Mouse (Mus musculus): Measurements from ENCODE around the gene Zkscan4. TPM values are rescaled to one million over a fixed set of nuclear protein-coding genes. Genes with fewer than 3 reads are reported as not detected.
"Not testable (repeated sequence)": the region's sequence is repeated elsewhere in the genome, so short reads cannot be mapped to it uniquely, and the experiment has no call there.

Zkscan4 gene
- polyA plus RNA-seq, 1 experiment from 2014 or later: 10.5 TPM

DNA sequence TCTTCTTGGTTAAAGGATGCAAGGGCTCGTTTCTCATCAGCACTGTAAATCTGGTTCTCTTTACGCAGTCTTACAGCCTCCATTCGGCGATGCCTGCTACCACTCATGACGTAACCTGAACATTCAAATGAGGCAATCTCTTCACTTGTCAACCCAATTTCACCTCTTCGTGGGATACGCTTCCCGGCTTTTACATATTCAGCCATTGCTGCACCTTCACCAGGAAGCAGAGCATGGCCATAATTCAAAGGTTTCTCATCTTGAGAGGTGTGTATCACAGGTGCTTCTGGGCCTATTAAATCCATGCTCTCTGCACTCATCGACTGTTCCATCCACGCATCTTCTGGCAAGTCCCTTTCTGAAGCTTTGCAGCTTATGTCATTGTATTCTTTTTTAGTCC, 11.4 kb upstream of the Zkscan4 start:
- WGBS: 86% methylated on average over 10 of the region's 10 CpGs
- Histone ChIP-seq H3K9ac (no peak overlapping the region), H3K9me3 (no peaks in the 10 kb centered on the region), H3K4me2 (peak overlapping the region; percentile 76), H3K4me1 (replicated peaks) (peaks cover 3% of the 10 kb centered on the region; the same call in 1 of the 2 replicates), H3K27ac (replicated peaks) (no peak overlapping the region), H3K27me3 (peaks cover 3% of the 10 kb centered on the region; the same call in 1 of the 2 replicates), H3K36me3 (no peaks in the 10 kb centered on the region), H3K4me3 (no peak overlapping the region)
- ATAC-seq (ENCODE audit: low FRiP score, low read depth): no peak

DNA sequence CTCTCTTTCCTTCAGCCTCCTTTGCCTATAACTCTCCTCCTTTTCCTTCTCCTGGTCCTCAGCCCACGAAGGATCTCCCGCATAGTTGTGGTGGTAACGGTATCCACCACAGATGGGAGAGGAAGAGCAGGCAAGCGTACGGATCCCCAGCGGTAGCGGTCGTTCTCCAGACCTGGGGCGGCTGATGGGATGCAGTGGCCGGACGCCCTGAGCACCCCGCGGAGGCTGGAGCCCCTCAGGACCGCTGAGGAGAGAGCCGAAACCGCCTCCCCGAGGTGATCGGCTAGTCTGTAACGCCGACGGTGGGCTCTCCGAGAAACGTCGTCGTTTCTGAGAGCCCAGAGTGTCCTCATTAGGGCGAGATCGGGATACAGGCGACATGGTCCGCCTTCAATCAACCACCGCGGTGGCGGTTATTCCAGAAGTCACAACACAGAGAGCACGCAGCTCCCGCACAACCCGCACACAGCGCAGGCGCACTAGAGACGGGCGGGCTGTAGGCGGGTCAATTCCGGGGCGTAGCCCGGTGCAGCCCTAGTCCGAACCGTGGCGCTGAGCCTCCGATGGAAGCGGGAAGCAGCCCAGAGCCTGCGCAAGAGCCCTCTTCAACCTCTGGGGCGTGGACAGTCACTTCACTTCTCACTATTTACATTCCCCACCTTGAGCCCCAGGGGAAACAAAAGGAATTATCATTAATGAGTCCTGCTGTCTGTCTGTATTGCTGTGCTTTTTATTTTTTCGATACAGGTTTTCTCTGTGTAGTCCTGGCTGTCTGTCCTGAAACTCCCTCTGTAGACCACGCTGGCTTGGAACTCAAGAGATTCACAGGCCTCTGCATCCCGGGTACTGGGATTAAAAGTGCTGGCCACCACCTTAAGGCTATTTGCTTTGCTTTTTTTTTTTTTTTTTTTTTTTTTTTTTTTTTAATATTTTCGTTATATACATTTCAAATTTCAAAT, 10.4 kb upstream of the Zkscan4 start, which contains the start of gene Nkapl:
Nkapl (minus strand) TSS at position 449 of the 959 bp plus-strand sequence.
- ATAC-seq (ENCODE audit: low FRiP score, low read depth): peak; percentile 100
- H3K36me3 ChIP-seq: no peaks in the 10 kb centered on the region
- H3K4me3 ChIP-seq: peak within 1 kb of the TSS; percentile 52
- peaks cover 3% of the 10 kb centered on the region; the same call in 1 of the 2 replicates for H3K4me1 ChIP-seq (replicated peaks)
- WGBS: 1% methylated on average over 54 of the region's 54 CpGs
- peak within 1 kb of the TSS; percentile 67 for H3K9ac ChIP-seq
- peak within 1 kb of the TSS; percentile 72 for H3K27ac ChIP-seq (replicated peaks)
- peaks cover 3% of the 10 kb centered on the region; the same call in 1 of the 2 replicates for H3K27me3 ChIP-seq
- H3K4me2 ChIP-seq: peak within 1 kb of the TSS; percentile 76
- H3K9me3 ChIP-seq: no peaks in the 10 kb centered on the region

DNA sequence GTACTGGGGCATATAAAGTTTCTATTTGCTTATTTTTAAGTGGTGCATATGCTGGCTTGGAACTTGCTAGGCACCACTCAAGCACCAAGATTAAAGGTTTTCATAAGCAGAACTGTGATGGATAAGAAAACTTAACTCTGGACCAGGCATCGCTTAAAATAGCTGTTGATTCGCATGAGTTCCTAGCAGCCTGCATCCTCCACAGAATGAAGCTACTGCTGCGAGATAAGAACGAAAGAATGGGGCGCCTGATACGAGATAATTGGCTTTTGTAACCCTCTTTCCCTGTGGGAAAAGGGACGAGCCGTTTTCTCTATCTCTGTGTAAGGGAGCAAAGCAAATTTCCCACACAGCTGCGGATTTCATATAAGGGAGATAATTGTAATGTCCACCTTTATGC, 9.6 kb upstream of the Zkscan4 start:
- Histone ChIP-seq H3K9ac (no peak overlapping the region), H3K36me3 (no peaks in the 10 kb centered on the region), H3K9me3 (no peaks in the 10 kb centered on the region), H3K4me2 (peak overlapping the region; percentile 76), H3K27me3 (peaks cover 3% of the 10 kb centered on the region; the same call in 1 of the 2 replicates), H3K27ac (replicated peaks) (no peak overlapping the region), H3K4me3 (peak overlapping the region; percentile 52; the same call in 1 of the 2 replicates), H3K4me1 (replicated peaks) (peaks cover 3% of the 10 kb centered on the region; the same call in 1 of the 2 replicates)
- WGBS: 26% methylated on average over 9 of the region's 9 CpGs
- no peak for ATAC-seq (ENCODE audit: low FRiP score, low read depth)

DNA sequence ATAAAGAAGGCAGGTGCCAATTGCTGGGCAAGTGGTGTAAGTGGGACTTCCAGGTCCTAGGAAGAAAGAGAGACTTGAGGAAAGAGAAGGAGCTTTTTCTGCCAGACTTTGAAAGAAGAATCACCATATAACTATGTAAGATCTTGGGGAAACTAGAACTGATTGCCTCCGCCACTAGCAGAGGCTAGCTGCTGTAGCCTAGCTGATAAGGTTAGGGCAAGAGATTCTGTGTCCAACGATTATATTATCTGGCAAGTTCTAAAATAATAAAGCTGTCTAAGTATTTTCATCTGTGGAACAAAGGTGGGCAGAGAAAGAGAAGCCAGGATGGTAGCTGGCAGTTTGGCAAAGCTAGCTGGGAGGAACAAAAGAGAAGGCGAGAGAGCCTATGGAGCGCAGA, 6.3 kb upstream of the Zkscan4 start:
- Histone ChIP-seq H3K4me1 (replicated peaks) (peaks cover 3% of the 10 kb centered on the region; the same call in 1 of the 2 replicates), H3K4me3 (no peak overlapping the region), H3K27me3 (0 out of 2 replicates have a peak, but pooled peaks cover 3% of the 10 kb centered on the region), H3K4me2 (no peak overlapping the region), H3K36me3 (no peaks in the 10 kb centered on the region), H3K9me3 (no peaks in the 10 kb centered on the region), H3K27ac (replicated peaks) (no peak overlapping the region), H3K9ac (no peak overlapping the region)
- WGBS: 32% methylated on average over 4 of the region's 4 CpGs
- no peak for ATAC-seq (ENCODE audit: low FRiP score, low read depth)

DNA sequence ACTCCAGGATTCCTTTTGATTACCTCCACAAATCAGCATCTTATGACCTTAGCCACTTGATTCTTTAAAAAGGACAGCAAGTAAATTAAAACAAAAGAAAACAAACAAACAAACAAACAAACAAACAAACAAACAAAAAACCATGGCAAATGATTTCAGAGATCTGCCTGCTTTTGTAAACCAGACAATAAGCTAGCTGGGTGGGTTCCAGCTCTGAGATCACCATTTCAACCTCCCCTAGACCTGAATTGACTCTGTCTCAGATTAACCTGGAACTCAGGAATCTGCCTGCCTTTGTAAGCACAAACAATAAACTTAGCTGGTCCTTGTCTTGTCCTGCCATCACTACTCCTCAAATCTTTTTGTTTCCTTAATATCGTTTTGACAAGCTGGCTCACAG, 8.2 kb downstream of the Zkscan4 start:
- no peak for ATAC-seq (ENCODE audit: low FRiP score, low read depth)
- WGBS: 94% methylated on average over 1 of the region's 1 CpGs
- H3K4me3 ChIP-seq: no peak overlapping the region
- H3K4me1 ChIP-seq (replicated peaks): no peaks in the 10 kb centered on the region
- H3K27me3 ChIP-seq: no peaks in the 10 kb centered on the region
- H3K9me3 ChIP-seq: 0 out of 2 replicates have a peak, but pooled peaks cover 5% of the 10 kb centered on the region
- no peak overlapping the region for H3K4me2 ChIP-seq
- H3K27ac ChIP-seq (replicated peaks): no peak overlapping the region
- H3K9ac ChIP-seq: no peak overlapping the region
- H3K36me3 ChIP-seq: peaks cover 42% of the 10 kb centered on the region

DNA sequence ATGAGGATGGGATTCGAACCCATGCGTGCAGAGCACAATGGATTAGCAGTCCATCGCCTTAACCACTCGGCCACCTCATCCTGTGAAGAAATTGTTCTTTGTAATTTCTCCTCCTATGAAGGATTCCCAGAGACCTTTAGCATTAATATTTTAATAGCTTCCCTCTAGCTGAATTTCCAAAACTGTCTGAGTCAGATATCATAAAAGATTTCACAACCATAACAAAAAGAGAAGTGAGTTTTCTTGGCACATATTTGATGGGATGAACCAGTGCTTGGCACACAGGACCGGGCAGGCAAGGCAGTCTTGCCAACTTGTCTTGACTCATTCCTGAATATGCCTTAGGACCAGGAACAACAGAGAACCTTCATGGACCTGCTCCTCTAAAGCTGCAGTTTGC, 14.1 kb downstream of the Zkscan4 start:
- Histone ChIP-seq H3K4me3 (no peak overlapping the region), H3K4me2 (no peak overlapping the region), H3K27ac (replicated peaks) (no peak overlapping the region), H3K9ac (no peak overlapping the region), H3K36me3 (0 out of 2 replicates have a peak, but pooled peaks cover 1% of the 10 kb centered on the region), H3K4me1 (replicated peaks) (no peaks in the 10 kb centered on the region), H3K9me3 (no peaks in the 10 kb centered on the region), H3K27me3 (no peaks in the 10 kb centered on the region)
- WGBS: 95% methylated on average over 5 of the region's 5 CpGs
- ATAC-seq (ENCODE audit: low FRiP score, low read depth): no peak

DNA sequence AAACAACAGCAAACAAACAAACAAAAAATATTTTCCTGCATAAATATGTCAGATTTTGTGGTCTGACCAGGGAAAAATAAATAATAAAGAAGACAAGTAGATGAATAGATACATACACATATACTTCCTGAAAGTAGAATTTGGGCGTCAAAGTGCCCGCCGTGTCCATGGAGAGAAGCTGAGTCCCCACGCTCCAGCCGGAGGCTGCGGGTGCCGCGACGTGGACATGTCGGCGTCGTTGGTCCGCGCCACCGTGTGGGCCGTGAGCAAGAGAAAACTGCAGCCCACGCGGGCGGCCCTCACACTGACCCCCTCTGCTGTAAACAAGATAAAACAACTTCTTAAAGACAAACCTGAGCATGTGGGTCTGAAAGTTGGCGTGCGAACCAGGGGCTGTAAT, 16.4 kb downstream of the Zkscan4 start, which contains the start of gene AK157302:
AK157302 (plus strand) TSS at position 144 of the 400 bp plus-strand sequence.
- no peaks in the 10 kb centered on the region for H3K36me3 ChIP-seq
- no peaks in the 10 kb centered on the region for H3K4me1 ChIP-seq (replicated peaks)
- no peak within 1 kb of the TSS for H3K27ac ChIP-seq (replicated peaks)
- no peak within 1 kb of the TSS for H3K4me3 ChIP-seq
- no peak within 1 kb of the TSS for H3K9ac ChIP-seq
- H3K9me3 ChIP-seq: no peaks in the 10 kb centered on the region
- no peak for ATAC-seq (ENCODE audit: low FRiP score, low read depth)
- H3K4me2 ChIP-seq: no peak within 1 kb of the TSS
- 95% methylated on average over 21 of the region's 21 CpGs for WGBS
- no peaks in the 10 kb centered on the region for H3K27me3 ChIP-seq

DNA sequence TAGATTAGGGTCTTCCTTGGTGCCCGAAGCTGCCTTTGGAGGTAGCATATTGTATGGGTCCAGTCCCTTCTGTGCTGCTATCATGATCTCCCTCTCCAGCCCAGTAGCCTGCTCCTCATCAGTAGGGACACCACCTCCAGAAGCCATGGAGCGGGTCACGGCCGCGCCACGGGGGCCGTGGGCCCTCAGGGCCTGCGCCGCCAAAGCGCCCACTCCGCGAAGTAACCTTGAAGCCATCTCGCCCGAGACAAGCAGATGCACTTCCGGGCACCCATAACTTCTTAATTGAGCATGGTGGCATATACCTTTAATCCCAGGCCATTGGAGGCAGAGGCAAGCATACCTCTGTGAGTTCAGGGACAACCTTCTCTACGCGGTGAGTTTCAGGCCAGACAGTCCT, 22.5 kb downstream of the Zkscan4 start, which contains the start of gene Gm11273:
Gm11273 (minus strand) TSS at position 237 of the 400 bp plus-strand sequence.
- not testable (repeated sequence) for H3K4me2 ChIP-seq; H3K9ac ChIP-seq; H3K27me3 ChIP-seq; H3K9me3 ChIP-seq; ATAC-seq (ENCODE audit: low FRiP score, low read depth); H3K36me3 ChIP-seq; H3K4me3 ChIP-seq; H3K4me1 ChIP-seq (replicated peaks); H3K27ac ChIP-seq (replicated peaks)
- WGBS: 92% methylated on average over 17 of the region's 17 CpGs

DNA sequence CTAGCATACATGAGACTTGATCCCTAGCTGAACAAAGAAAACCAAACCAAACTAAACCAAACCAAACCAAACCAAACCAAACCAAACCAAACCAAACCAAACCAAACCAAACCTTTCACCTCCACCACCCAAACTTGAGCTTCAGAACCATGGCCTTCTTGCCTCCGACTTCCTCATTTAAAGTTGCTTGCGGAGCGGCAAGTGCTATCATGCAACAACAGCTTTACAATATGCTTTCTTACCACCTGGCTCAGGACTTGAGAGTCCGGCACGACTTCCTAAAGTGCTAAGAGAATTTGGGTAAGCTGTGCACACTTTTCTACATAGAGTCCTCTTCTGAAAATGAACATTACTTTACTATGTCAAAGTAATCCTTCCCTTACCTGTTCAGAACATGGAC, 23.6 kb downstream of the Zkscan4 start:
- Histone ChIP-seq H3K36me3 (no peaks in the 10 kb centered on the region), H3K4me1 (replicated peaks) (peaks cover 2% of the 10 kb centered on the region; the same call in 1 of the 2 replicates), H3K27ac (replicated peaks) (no peak overlapping the region), H3K4me2 (no peak overlapping the region), H3K9me3 (no peaks in the 10 kb centered on the region), H3K27me3 (no peaks in the 10 kb centered on the region), H3K4me3 (no peak overlapping the region), H3K9ac (no peak overlapping the region)
- WGBS: 88% methylated on average over 5 of the region's 5 CpGs
- no peak for ATAC-seq (ENCODE audit: low FRiP score, low read depth)

DNA sequence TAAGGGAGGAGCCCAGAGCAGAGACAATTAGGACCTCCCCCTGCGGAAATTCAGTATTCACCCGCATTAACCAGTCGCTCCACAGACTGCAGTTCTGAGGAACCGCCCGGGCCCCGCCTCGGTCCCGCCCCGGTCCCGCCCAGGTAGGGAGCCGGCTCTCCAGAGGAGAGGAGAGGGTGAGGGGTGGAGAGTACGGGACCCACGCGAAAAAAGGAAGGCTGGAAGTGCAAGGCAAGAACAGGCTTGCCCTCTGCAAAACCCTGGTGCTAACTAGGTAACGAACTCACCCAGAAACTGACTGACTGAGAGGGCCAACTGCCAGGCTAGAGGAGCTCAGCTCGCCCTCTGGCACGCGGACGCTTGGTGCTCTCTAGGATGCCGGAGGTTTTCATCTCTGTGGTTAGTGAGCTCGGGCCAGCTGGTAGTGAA, 27.5 kb downstream of the Zkscan4 start:
- no peaks in the 10 kb centered on the region for H3K27me3 ChIP-seq
- WGBS: under 1% methylated on average over 21 of the region's 21 CpGs
- peak overlapping the region; percentile 55 for H3K4me3 ChIP-seq
- H3K36me3 ChIP-seq: no peaks in the 10 kb centered on the region
- H3K27ac ChIP-seq (replicated peaks): peak overlapping the region; percentile 80
- H3K4me1 ChIP-seq (replicated peaks): peaks cover 2% of the 10 kb centered on the region; the same call in 1 of the 2 replicates
- no peaks in the 10 kb centered on the region for H3K9me3 ChIP-seq
- ATAC-seq (ENCODE audit: low FRiP score, low read depth): peak; percentile 100
- peak overlapping the region; percentile 55 for H3K4me2 ChIP-seq
- peak overlapping the region; percentile 55 for H3K9ac ChIP-seq

DNA sequence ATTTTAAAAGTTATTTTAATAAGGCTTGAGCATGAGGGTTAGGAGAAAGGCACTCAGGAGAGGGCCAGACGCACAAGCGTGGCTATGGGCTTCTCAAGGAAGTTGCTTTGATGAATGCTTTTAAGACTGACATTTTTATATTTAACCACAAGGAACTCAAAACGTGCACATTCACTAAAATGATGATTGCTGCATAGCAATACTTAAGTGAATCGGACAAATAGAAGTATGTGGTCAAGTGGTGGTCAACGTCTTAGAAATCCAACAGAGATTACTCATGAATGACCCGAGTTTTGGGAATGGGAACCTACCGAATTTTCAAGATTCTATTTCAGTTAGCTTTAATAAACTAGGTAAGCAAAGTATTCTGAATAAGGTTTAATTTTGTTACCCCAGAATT, 51.4 kb downstream of the Zkscan4 start:
- H3K4me1 ChIP-seq (replicated peaks): peaks cover 10% of the 10 kb centered on the region
- H3K4me2 ChIP-seq: peak overlapping the region; percentile 79
- no peak overlapping the region for H3K27ac ChIP-seq (replicated peaks)
- WGBS: 52% methylated on average over 7 of the region's 7 CpGs
- H3K36me3 ChIP-seq: peaks cover 15% of the 10 kb centered on the region
- H3K4me3 ChIP-seq: peak overlapping the region; percentile 81
- no peak overlapping the region for H3K9ac ChIP-seq
- no peak for ATAC-seq (ENCODE audit: low FRiP score, low read depth)
- H3K27me3 ChIP-seq: no peaks in the 10 kb centered on the region
- no peaks in the 10 kb centered on the region for H3K9me3 ChIP-seq

DNA sequence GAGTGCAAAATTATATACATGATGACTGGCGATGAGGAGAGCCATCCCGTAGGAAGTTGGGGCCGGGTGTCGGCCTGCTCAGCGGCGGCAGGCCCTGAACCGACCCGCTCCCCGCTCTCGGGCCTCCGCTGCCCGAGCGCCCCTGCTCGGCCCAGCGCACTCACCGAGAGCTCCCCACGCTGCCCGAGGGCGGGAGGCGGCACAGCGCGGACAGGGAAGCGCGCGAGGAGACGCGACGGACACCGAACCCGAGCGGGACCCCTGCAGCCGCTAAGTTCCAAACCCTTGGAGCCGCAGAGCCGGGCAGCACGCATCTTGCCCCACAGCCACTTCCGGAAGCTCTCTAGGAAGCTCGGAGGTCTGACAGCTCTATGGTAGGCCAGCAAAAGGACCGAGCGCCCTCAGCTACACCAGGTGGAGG, 52.1 kb downstream of the Zkscan4 start, which contains the start of gene Zkscan8:
Zkscan8 (minus strand) TSS at position 340 of the 421 bp plus-strand sequence.
- Histone ChIP-seq H3K27me3 (no peaks in the 10 kb centered on the region), H3K4me1 (replicated peaks) (peaks cover 10% of the 10 kb centered on the region), H3K9me3 (no peaks in the 10 kb centered on the region), H3K27ac (replicated peaks) (peak within 1 kb of the TSS; percentile 87), H3K9ac (peak within 1 kb of the TSS; percentile 93), H3K36me3 (peaks cover 10% of the 10 kb centered on the region), H3K4me3 (peak within 1 kb of the TSS; percentile 81), H3K4me2 (peak within 1 kb of the TSS; percentile 79)
- under 1% methylated on average over 39 of the region's 39 CpGs for WGBS
- peak; percentile 100 for ATAC-seq (ENCODE audit: low FRiP score, low read depth)

All from hindbrain, embryonic 15.5 days (tissue).